Mouse (Mus musculus) forebrain, postnatal 0 days (tissue): ENCODE results near the gene Nfatc4. TPM values are rescaled to one million over a fixed set of nuclear protein-coding genes. Genes with fewer than 3 reads are reported as not detected.

Experiments used
- ATAC-seq: fragments of 200-750 bp; cut with Nextera tagmentation; 2 replicates; pipeline ENCODE4 v1.8.0; 2017; ENCODE audit warnings: mild to moderate bottlenecking, moderate library complexity
- DNase-seq: peaks from one replicate; pipeline ENCODE4 v3.0.0-alpha.2; 2015
- H3K27ac ChIP-seq: fragments of 300-500 bp; sonication (generic); 2 replicates; pipeline ENCODE4 v1.5.1; 2014; ENCODE audit warnings: low read depth, mild to moderate bottlenecking, antibody characterized with exemption, low read length, moderate library complexity, mixed read lengths
- H3K27me3 ChIP-seq: fragments of 300-500 bp; sonication (generic); 2 replicates; pipeline ENCODE4 v1.6.1; 2014; ENCODE audit warnings: mild to moderate bottlenecking, low read length, mixed read lengths; ENCODE audit not compliant: insufficient read depth
- H3K36me3 ChIP-seq: fragments of 300-500 bp; sonication (generic); 2 replicates; pipeline ENCODE4 v1.6.1; 2014; ENCODE audit warnings: mild to moderate bottlenecking, moderate library complexity; ENCODE audit not compliant: insufficient read depth
- H3K4me1 ChIP-seq: fragments of 300-500 bp; sonication (generic); 2 replicates; pipeline ENCODE4 v1.6.1; 2014; ENCODE audit warnings: antibody characterized with exemption; ENCODE audit not compliant: insufficient read depth
- H3K4me2 ChIP-seq: fragments of 300-500 bp; sonication (generic); 2 replicates; pipeline ENCODE4 v1.6.1; 2014; ENCODE audit warnings: low read depth, mild to moderate bottlenecking, moderate library complexity
- H3K4me3 ChIP-seq: fragments of 300-500 bp; sonication (generic); 2 replicates; pipeline ENCODE4 v1.5.1; 2014; ENCODE audit warnings: low read depth, low read length, mixed read lengths
- H3K9ac ChIP-seq: fragments of 300-500 bp; sonication (generic); 2 replicates; pipeline ENCODE4 v1.6.1; 2014; ENCODE audit warnings: mild to moderate bottlenecking
- H3K9me3 ChIP-seq: fragments of 300-500 bp; sonication (generic); 2 replicates; pipeline ENCODE4 v1.6.1; 2016; ENCODE audit warnings: low read length
- CTCF ChIP-seq: sonication (generic); IDR thresholded peaks from 2 replicates; pipeline ENCODE4 v1.5.1; 2016; ENCODE audit warnings: antibody characterized with exemption, control low read depth, low read depth
- WGBS: fragments of 180-500 bp; shearing (Covaris S2); extraction: QIAGEN DNeasy Blood & Tissue Kit; methylation state at CpG from one replicate; pipeline ENCODE4 v1.1.7; 2014; 5-methylcytosine and 5-hydroxymethylcytosine counted together
- polyA plus RNA-seq: library from polyadenylated mRNA; unstranded; fragments of >200 nt; fragmentation: Nextera tagmentation; extraction: Ambion mirVana; gene quantifications from 2 replicates; pipeline ENCODE4 v1.2.1, GENCODE M21; 2015
- total RNA-seq: library from RNA; depleted of rRNA; stranded (reverse); fragments of >200 nt; gene quantifications from 2 replicates; pipeline ENCODE4 v1.2.3, GENCODE M21; 2014

The Nfatc4 gene
- total and polyA plus RNA-seq, 2 experiments from 2014 or later: 3.9 to 11.9 TPM

- Histone ChIP-seq H3K27ac (no peak overlapping the region), H3K27me3 (no peaks in the 10 kb centered on the region), H3K9ac (no peak overlapping the region), H3K4me2 (no peak overlapping the region), H3K4me1 (no peaks in the 10 kb centered on the region), H3K9me3 (no peaks in the 10 kb centered on the region), H3K4me3 (no peak overlapping the region), H3K36me3 (no peaks in the 10 kb centered on the region)
- no peak for ATAC-seq
- no peak for TF ChIP-seq CTCF
- DNase-seq: no peak
- WGBS: 74% methylated on average over 5 of the region's 5 CpGs
Measured at GRCm38 (mm10) chr14:55834808-55835533, 12.0 kb downstream of the Nfatc4 start.

- ATAC-seq: no peak
- Histone ChIP-seq H3K4me2 (no peak overlapping the region), H3K36me3 (no peaks in the 10 kb centered on the region), H3K4me3 (no peak overlapping the region), H3K9me3 (no peaks in the 10 kb centered on the region), H3K27me3 (no peaks in the 10 kb centered on the region), H3K4me1 (no peaks in the 10 kb centered on the region), H3K27ac (no peak overlapping the region), H3K9ac (no peak overlapping the region)
- WGBS: 87% methylated on average over 5 of the region's 5 CpGs
- TF ChIP-seq CTCF: no peak
- no peak for DNase-seq
Measured at GRCm38 (mm10) chr14:55838312-55838711, 15.4 kb downstream of the Nfatc4 start.

GRCm38 (mm10) chr14:55838740-55839139, 15.8 kb downstream of the Nfatc4 start:
- no peak for ATAC-seq
- no peaks in the 10 kb centered on the region for H3K9me3 ChIP-seq
- H3K4me3 ChIP-seq: no peak overlapping the region

GRCm38 (mm10) chr14:55840853-55841366, 18.0 kb downstream of the Nfatc4 start:
- Histone ChIP-seq H3K36me3 (no peaks in the 10 kb centered on the region), H3K4me3 (no peak overlapping the region), H3K27ac (no peak overlapping the region), H3K27me3 (no peaks in the 10 kb centered on the region), H3K4me2 (no peak overlapping the region), H3K9ac (no peak overlapping the region), H3K4me1 (no peaks in the 10 kb centered on the region), H3K9me3 (no peaks in the 10 kb centered on the region)
- DNase-seq: no peak
- 61% methylated on average over 4 of the region's 4 CpGs for WGBS
- no peak for TF ChIP-seq CTCF
- ATAC-seq: no peak

More at GRCm38 (mm10) chr14:55838740-55839139, 15.8 kb downstream of the Nfatc4 start:
- no peaks in the 10 kb centered on the region for H3K27me3 ChIP-seq
- no peaks in the 10 kb centered on the region for H3K36me3 ChIP-seq
- no peak for DNase-seq
- 92% methylated on average over 4 of the region's 4 CpGs for WGBS
- TF ChIP-seq CTCF: no peak
- H3K27ac ChIP-seq: no peak overlapping the region
- H3K4me2 ChIP-seq: no peak overlapping the region
- H3K4me1 ChIP-seq: no peaks in the 10 kb centered on the region
- no peak overlapping the region for H3K9ac ChIP-seq

GRCm38 (mm10) chr14:55842794-55843193, 19.9 kb downstream of the Nfatc4 start:
- Histone ChIP-seq H3K27me3 (no peaks in the 10 kb centered on the region), H3K36me3 (no peaks in the 10 kb centered on the region), H3K4me1 (no peaks in the 10 kb centered on the region), H3K9me3 (no peaks in the 10 kb centered on the region), H3K9ac (no peak overlapping the region), H3K4me3 (no peak overlapping the region), H3K27ac (no peak overlapping the region), H3K4me2 (no peak overlapping the region)
- 76% methylated on average over 4 of the region's 4 CpGs for WGBS
- TF ChIP-seq CTCF: 0 out of 2 replicates have a peak, but pooled peaks have one; percentile 12
- ATAC-seq (no peak), DNase-seq (no peak)

GRCm38 (mm10) chr14:55845506-55846294, 22.8 kb downstream of the Nfatc4 start:
- 88% methylated on average over 9 of the region's 9 CpGs for WGBS
- no peak overlapping the region for H3K9ac ChIP-seq
- TF ChIP-seq CTCF: no peak
- no peaks in the 10 kb centered on the region for H3K36me3 ChIP-seq
- H3K4me3 ChIP-seq: no peak overlapping the region
- H3K9me3 ChIP-seq: no peaks in the 10 kb centered on the region
- no peak overlapping the region for H3K27ac ChIP-seq
- DNase-seq (no peak), ATAC-seq (no peak)
- no peaks in the 10 kb centered on the region for H3K4me1 ChIP-seq
- no peaks in the 10 kb centered on the region for H3K27me3 ChIP-seq
- H3K4me2 ChIP-seq: no peak overlapping the region

- no peak overlapping the region for H3K4me3 ChIP-seq
- 72% methylated on average over 6 of the region's 6 CpGs for WGBS
- H3K36me3 ChIP-seq: no peaks in the 10 kb centered on the region
- TF ChIP-seq CTCF: no peak
- H3K4me1 ChIP-seq: peaks cover 4% of the 10 kb centered on the region; the same call in 1 of the 2 replicates
- ATAC-seq (no peak), DNase-seq (no peak)
- H3K9me3 ChIP-seq: no peaks in the 10 kb centered on the region
- no peak overlapping the region for H3K4me2 ChIP-seq
- no peak overlapping the region for H3K9ac ChIP-seq
- H3K27ac ChIP-seq: no peak overlapping the region
- no peaks in the 10 kb centered on the region for H3K27me3 ChIP-seq
Measured at GRCm38 (mm10) chr14:55850885-55851284, 27.9 kb downstream of the Nfatc4 start.
